Mouse (Mus musculus): Measurements from ENCODE around the gene Adgrg3. TPM values are rescaled to one million over a fixed set of nuclear protein-coding genes. Genes with fewer than 3 reads are reported as not detected.

Gene Adgrg3
- polyA plus RNA-seq, 1 experiment from 2014 or later, result 3.8 TPM

Other genes with a start within 250 kb of the Adgrg3 start
- gene Cx3cl1, start 245.7 kb upstream of the Adgrg3 start, polyA plus RNA-seq (2014; fragmentation: Nextera tagmentation; extraction: Ambion mirVana), result 4.2 and 7.4 TPM in 2 replicates
- gene Ccl17, start 207.2 kb upstream of the Adgrg3 start, polyA plus RNA-seq (2014; fragmentation: Nextera tagmentation; extraction: Ambion mirVana), result not detected in 2 replicates
- gene Coq9, start 179.4 kb upstream of the Adgrg3 start, polyA plus RNA-seq (2014; fragmentation: Nextera tagmentation; extraction: Ambion mirVana), result 59.8 and 71.9 TPM in 2 replicates
- gene Ciapin1, start 179.3 kb upstream of the Adgrg3 start, polyA plus RNA-seq (2014; fragmentation: Nextera tagmentation; extraction: Ambion mirVana), result 101 and 102 TPM in 2 replicates
- 183 and 185 TPM in 2 replicates for gene Polr2c, start 160.2 kb upstream of the Adgrg3 start, polyA plus RNA-seq (2014; fragmentation: Nextera tagmentation; extraction: Ambion mirVana)
- gene Dok4, start 141.4 kb upstream of the Adgrg3 start, polyA plus RNA-seq (2014; fragmentation: Nextera tagmentation; extraction: Ambion mirVana), result 14.6 and 20.6 TPM in 2 replicates
- gene Ccdc102a, start 99.6 kb upstream of the Adgrg3 start, polyA plus RNA-seq (2014; fragmentation: Nextera tagmentation; extraction: Ambion mirVana), result 24.2 and 29.4 TPM in 2 replicates
- not detected in 2 replicates for gene Adgrg5, start 94.0 kb upstream of the Adgrg3 start, polyA plus RNA-seq (2014; fragmentation: Nextera tagmentation; extraction: Ambion mirVana)
- 15.5 and 31.3 TPM in 2 replicates for gene Adgrg1, start 42.9 kb upstream of the Adgrg3 start, polyA plus RNA-seq (2014; fragmentation: Nextera tagmentation; extraction: Ambion mirVana)
- not detected in 2 replicates for gene Drc7, start 37.4 kb downstream of the Adgrg3 start, polyA plus RNA-seq (2014; fragmentation: Nextera tagmentation; extraction: Ambion mirVana)
- gene Katnb1, start 63.5 kb downstream of the Adgrg3 start, polyA plus RNA-seq (2014; fragmentation: Nextera tagmentation; extraction: Ambion mirVana), result 18.2 and 32.4 TPM in 2 replicates
- gene Kifc3, start 185.1 kb downstream of the Adgrg3 start, polyA plus RNA-seq (2014; fragmentation: Nextera tagmentation; extraction: Ambion mirVana), result 13.5 and 19.8 TPM in 2 replicates